Mouse (Mus musculus) E14TG2a.4 (cell line): ENCODE measurements around the gene Tor1b.

Experiments used
- CTCF ChIP-seq: conservative IDR thresholded peaks from 2 replicates; pipeline ENCODE4 v1.5.1; 2014; ENCODE audit warnings: low read length
- NANOG ChIP-seq: IDR thresholded peaks from 2 replicates; pipeline ENCODE4 v1.6.1; 2014; ENCODE audit warnings: borderline replicate concordance, low read length, mixed read lengths

DNA sequence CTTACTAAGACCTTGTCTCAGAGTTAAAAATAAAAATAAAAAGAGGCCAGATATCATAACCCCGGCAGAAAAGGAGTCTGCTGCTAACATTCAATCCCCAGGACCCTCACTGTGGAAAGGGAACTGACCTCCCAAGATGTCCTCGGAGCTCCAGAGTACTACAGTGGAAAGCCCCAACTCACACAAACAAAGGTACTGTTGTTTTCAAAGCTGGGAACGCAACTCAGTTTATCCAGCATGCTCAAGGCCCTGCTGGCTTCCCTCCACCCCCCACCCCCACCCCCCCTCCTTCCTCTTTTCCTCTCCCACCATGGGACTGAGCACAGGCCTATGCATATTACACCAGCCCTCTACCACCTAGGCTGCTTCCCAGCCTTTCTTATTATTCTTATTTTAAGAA lies 37.9 kb upstream of the Tor1b start:
- TF ChIP-seq CTCF (no peak), NANOG (no peak)
